Mouse (Mus musculus) kidney, adult 2 months (tissue): Measurements from ENCODE around the gene Nagpa.

Experiments
- CTCF ChIP-seq: fragments of 200-500 bp; conservative IDR thresholded peaks from 2 replicates; pipeline ENCODE4 v1.5.1; 2011; ENCODE audit warnings: low read depth, mild to moderate bottlenecking, control low read depth, low read length, moderate library complexity, mixed read lengths; ENCODE audit not compliant: insufficient read depth, insufficient read length
- POLR2A ChIP-seq: fragments of 200-500 bp; IDR thresholded peaks from one replicate; pipeline ENCODE4 v1.6.1; 2011; ENCODE audit warnings: low read depth, low read length, control low read depth

- no peak for TF ChIP-seq CTCF
- TF ChIP-seq POLR2A, result no peak
Measured at GRCm38 (mm10) chr16:5214126-5214525, 10.3 kb upstream of the Nagpa start.
